Mouse (Mus musculus) stomach, postnatal 0 days (tissue): ENCODE data around the gene Gm4981. TPM values are rescaled to one million over a fixed set of nuclear protein-coding genes. Genes with fewer than 3 reads are reported as not detected.

ENCODE experiments used
- ATAC-seq: fragments of 200-750 bp; cut with Nextera tagmentation; 2 replicates; pipeline ENCODE4 v1.8.0; 2017; ENCODE audit not compliant: low FRiP score, low TSS enrichment
- DNase-seq: peaks from one replicate; pipeline ENCODE4 v3.0.0-alpha.2; 2016; ENCODE audit warnings: low spot score
- H3K27ac ChIP-seq: fragments of 300-500 bp; sonication (generic); replicated peaks from 2 replicates; pipeline ENCODE4 v1.5.1; 2014; ENCODE audit warnings: mild to moderate bottlenecking, control low read depth
- H3K27me3 ChIP-seq: fragments of 300-500 bp; sonication (generic); 2 replicates; pipeline ENCODE4 v1.6.1; 2014; ENCODE audit warnings: low read length; ENCODE audit not compliant: control insufficient read depth, insufficient read depth
- H3K36me3 ChIP-seq: fragments of 300-500 bp; sonication (generic); 2 replicates; pipeline ENCODE4 v1.6.1; 2014; ENCODE audit warnings: low read length, mixed read lengths; ENCODE audit not compliant: control insufficient read depth, insufficient read depth
- H3K4me1 ChIP-seq: fragments of 300-500 bp; sonication (generic); replicated peaks from 2 replicates; pipeline ENCODE4 v1.6.1; 2014; ENCODE audit warnings: antibody characterized with exemption; ENCODE audit not compliant: control insufficient read depth, insufficient read depth
- H3K4me2 ChIP-seq: fragments of 300-500 bp; sonication (generic); replicated peaks from 2 replicates; pipeline ENCODE4 v1.6.1; 2014; ENCODE audit warnings: low read depth, mild to moderate bottlenecking, control low read depth, moderate library complexity
- H3K4me3 ChIP-seq: fragments of 300-500 bp; sonication (generic); 2 replicates; pipeline ENCODE4 v1.5.1; 2014; ENCODE audit warnings: low read depth, low read length, control low read depth
- H3K9ac ChIP-seq: fragments of 300-500 bp; sonication (generic); 2 replicates; pipeline ENCODE4 v1.6.1; 2014; ENCODE audit warnings: mild to moderate bottlenecking, low read length, control low read depth, mixed read lengths
- H3K9me3 ChIP-seq: fragments of 300-500 bp; sonication (generic); 2 replicates; pipeline ENCODE4 v1.6.1; 2016; ENCODE audit warnings: low read length; ENCODE audit not compliant: control insufficient read depth
- CTCF ChIP-seq: IDR thresholded peaks from 2 replicates; pipeline ENCODE4 v1.5.1; 2016; ENCODE audit warnings: antibody characterized with exemption, low read depth, mild to moderate bottlenecking, moderate library complexity
- EP300 ChIP-seq: optimal IDR thresholded peaks from 2 replicates; pipeline ENCODE3; 2016; ENCODE audit warnings: antibody characterized with exemption
- WGBS: fragments of 180-500 bp; shearing (Covaris S2); extraction: QIAGEN DNeasy Blood & Tissue Kit; methylation state at CpG from one replicate; pipeline ENCODE4 v1.1.7; 2014; 5-methylcytosine and 5-hydroxymethylcytosine counted together
- polyA plus RNA-seq: library from polyadenylated mRNA; unstranded; fragments of >200 nt; fragmentation: Nextera tagmentation; extraction: Ambion mirVana; gene quantifications from 2 replicates; pipeline ENCODE4 v1.2.1, GENCODE M21; 2015

The Gm4981 gene
- not detected in 2 replicates for polyA plus RNA-seq

DNA sequence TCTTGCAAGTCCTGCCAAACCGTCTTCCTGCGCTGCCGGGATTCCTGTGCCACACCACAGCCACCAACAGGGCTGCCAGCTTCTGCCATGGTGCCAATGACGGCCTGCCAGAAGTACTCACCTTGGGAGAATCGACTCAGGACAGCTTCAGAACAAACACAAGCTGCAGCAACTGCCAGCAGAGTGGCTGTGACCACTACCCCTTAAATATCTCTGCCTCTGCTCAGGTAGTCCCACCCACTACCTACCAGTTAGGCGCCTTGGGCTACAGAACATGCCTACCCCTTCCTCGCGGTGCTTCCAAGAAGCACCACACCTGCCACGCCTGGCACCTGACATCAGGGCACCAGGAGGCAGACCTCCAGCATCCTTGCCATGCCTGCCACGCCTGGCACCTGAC lies at the start of gene Gm4981:
Gene Gm4981, minus strand, starts transcription at position 89 of the 400 bp plus-strand sequence.
- ATAC-seq (peak; percentile 9; the same call in 1 of the 2 replicates), DNase-seq (no peak)
- no peak within 1 kb of the TSS for H3K9ac ChIP-seq
- H3K4me3 ChIP-seq: no peak within 1 kb of the TSS
- H3K4me1 ChIP-seq: no peaks in the 10 kb centered on the region
- peaks cover 9% of the 10 kb centered on the region for H3K9me3 ChIP-seq
- H3K36me3 ChIP-seq: no peaks in the 10 kb centered on the region
- no peak within 1 kb of the TSS for H3K27ac ChIP-seq
- 88% methylated on average over 10 of the region's 10 CpGs for WGBS
- H3K27me3 ChIP-seq: no peaks in the 10 kb centered on the region
- no peak for TF ChIP-seq EP300
- TF ChIP-seq CTCF: no peak
- H3K4me2 ChIP-seq: no peak within 1 kb of the TSS

- no peak overlapping the region for H3K27ac ChIP-seq
- H3K27me3 ChIP-seq: no peaks in the 10 kb centered on the region
- no peak overlapping the region for H3K4me2 ChIP-seq
- ATAC-seq: no peak
- TF ChIP-seq EP300: no peak
- no peak for TF ChIP-seq CTCF
- no peak overlapping the region for H3K9ac ChIP-seq
- DNase-seq: no peak
- 93% methylated on average over 7 of the region's 7 CpGs for WGBS
- no peak overlapping the region for H3K4me3 ChIP-seq
- H3K9me3 ChIP-seq: no peaks in the 10 kb centered on the region
- H3K4me1 ChIP-seq: no peaks in the 10 kb centered on the region
- H3K36me3 ChIP-seq: peaks cover 7% of the 10 kb centered on the region
Measured at GRCm38 (mm10) chr10:58282238-58282637, 45.7 kb upstream of the Gm4981 start.

DNA sequence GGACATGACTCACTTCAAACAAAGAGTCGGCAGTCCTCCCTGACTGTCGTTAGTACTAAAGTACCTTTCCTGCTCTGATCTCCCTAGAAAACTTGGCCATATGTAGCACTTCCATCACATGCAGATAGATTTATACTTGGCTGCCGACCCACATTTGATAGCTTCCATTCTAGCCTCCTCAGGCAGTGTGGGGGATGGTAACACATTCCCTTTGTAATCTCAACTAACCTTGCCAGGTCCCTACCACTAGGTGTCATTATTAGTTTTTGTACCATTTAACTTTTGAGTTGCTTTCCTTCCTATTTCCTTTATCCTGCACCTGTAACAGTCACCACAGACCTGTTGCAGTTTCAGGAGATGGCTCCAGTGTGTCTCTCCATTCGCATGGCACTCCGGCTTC lies 22.0 kb upstream of the Gm4981 start:
- Histone ChIP-seq H3K4me1 (no peaks in the 10 kb centered on the region), H3K27ac (no peak overlapping the region), H3K4me3 (no peak overlapping the region), H3K36me3 (peaks cover 6% of the 10 kb centered on the region; the same call in 1 of the 2 replicates), H3K9ac (no peak overlapping the region), H3K27me3 (no peaks in the 10 kb centered on the region), H3K9me3 (no peaks in the 10 kb centered on the region), H3K4me2 (no peak overlapping the region)
- DNase-seq (no peak), ATAC-seq (no peak)
- 45% methylated on average over 5 of the region's 5 CpGs for WGBS
- TF ChIP-seq CTCF (peak; percentile 57), EP300 (no peak)

DNA sequence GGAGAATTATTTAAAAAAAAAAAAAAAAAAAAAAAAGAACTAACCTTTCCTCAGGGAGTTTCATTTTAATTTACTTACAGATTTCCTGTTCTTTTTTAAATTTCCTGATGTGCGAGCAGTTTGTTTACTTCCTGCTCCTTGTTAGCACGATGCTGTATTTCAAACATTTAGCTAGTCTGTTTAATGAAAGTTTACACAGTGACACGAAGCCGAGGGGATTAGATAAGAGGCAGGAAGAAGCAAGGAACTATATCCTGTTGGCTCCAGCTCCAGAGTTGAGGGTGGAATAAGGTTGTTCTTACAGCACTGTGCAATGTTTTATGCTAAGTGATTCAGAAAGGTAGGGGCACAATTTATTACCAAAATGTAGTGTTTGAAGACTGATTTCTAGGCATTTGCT lies 19.5 kb upstream of the Gm4981 start:
- under 1% methylated on average over 4 of the region's 4 CpGs for WGBS
- H3K9ac ChIP-seq: peak overlapping the region; percentile 89

GRCm38 (mm10) chr10:58255213-58255892 lies 18.9 kb upstream of the Gm4981 start, which contains the start of gene Gcc2:
Gcc2 (plus strand) TSS chr10:58255497.
- Histone ChIP-seq H3K4me2 (peak within 1 kb of the TSS; percentile 71), H3K36me3 (peaks cover 6% of the 10 kb centered on the region; the same call in 1 of the 2 replicates), H3K27ac (peak within 1 kb of the TSS; percentile 92), H3K27me3 (no peaks in the 10 kb centered on the region), H3K4me3 (peak within 1 kb of the TSS; percentile 64), H3K4me1 (no peaks in the 10 kb centered on the region), H3K9ac (peak within 1 kb of the TSS; percentile 89), H3K9me3 (no peaks in the 10 kb centered on the region)
- peak; percentile 97 for DNase-seq
- under 1% methylated on average over 57 of the region's 58 CpGs for WGBS
- ATAC-seq: peak; percentile 99
- no peak for TF ChIP-seq EP300
- peak; percentile 12; the same call in 1 of the 2 replicates for TF ChIP-seq CTCF

More for the DNA sequence above, 19.5 kb upstream of the Gm4981 start:
- no peak for TF ChIP-seq CTCF
- no peak for TF ChIP-seq EP300
- H3K36me3 ChIP-seq: peaks cover 6% of the 10 kb centered on the region; the same call in 1 of the 2 replicates
- peak overlapping the region; percentile 64 for H3K4me3 ChIP-seq
- no peaks in the 10 kb centered on the region for H3K9me3 ChIP-seq
- H3K4me1 ChIP-seq: no peaks in the 10 kb centered on the region
- peak overlapping the region; percentile 71 for H3K4me2 ChIP-seq
- DNase-seq (peak; percentile 29), ATAC-seq (peak; percentile 75)
- peak overlapping the region; percentile 1; the same call in 1 of the 2 replicates for H3K27ac ChIP-seq
- no peaks in the 10 kb centered on the region for H3K27me3 ChIP-seq

DNA sequence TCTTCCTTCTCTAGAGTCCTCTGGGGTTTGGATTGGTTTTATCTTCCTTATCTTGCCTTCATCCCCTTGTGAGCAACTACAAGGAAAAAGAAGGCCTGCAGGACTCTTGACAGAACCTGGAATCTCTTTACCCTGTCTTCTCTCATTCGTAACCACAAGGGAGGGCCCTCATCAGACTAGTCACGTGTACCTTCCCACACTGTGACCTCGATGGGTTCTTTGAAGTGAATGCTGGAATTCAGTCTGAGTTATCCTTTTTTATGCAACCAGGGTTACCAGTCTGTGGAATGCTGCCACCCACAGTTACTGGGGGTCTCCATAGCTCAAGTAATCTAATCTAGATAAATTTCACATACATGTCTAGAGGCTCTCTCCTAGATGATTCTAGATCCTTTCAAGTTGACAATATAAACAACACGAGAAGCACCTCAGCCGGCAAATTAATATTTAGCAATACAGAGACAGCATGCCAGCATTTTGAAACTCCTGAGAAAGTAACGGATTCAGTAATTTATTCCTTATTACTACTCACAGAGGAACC lies 18.2 kb upstream of the Gm4981 start:
- ATAC-seq: peak; percentile 11
- 33% methylated on average over 6 of the region's 6 CpGs for WGBS

More for the DNA sequence above, 18.2 kb upstream of the Gm4981 start:
- no peaks in the 10 kb centered on the region for H3K4me1 ChIP-seq
- DNase-seq: no peak
- no peaks in the 10 kb centered on the region for H3K9me3 ChIP-seq
- H3K27ac ChIP-seq: no peak overlapping the region
- H3K4me3 ChIP-seq: peak overlapping the region; percentile 64
- TF ChIP-seq CTCF: no peak
- no peak for TF ChIP-seq EP300
- H3K36me3 ChIP-seq: peaks cover 3% of the 10 kb centered on the region; the same call in 1 of the 2 replicates
- no peaks in the 10 kb centered on the region for H3K27me3 ChIP-seq
- peak overlapping the region; percentile 71 for H3K4me2 ChIP-seq
- no peak overlapping the region for H3K9ac ChIP-seq
